Mouse (Mus musculus) brain, embryonic 14.5 days (tissue): ENCODE data around the gene Krt82.

Source experiments
- CTCF ChIP-seq: fragments of 200-500 bp; IDR thresholded peaks from 2 replicates; pipeline ENCODE4 v1.5.1; 2012; ENCODE audit warnings: inconsistent platforms, mild to moderate bottlenecking, moderate library complexity, borderline replicate concordance; ENCODE audit not compliant: insufficient read depth, insufficient read length; ENCODE audit errors: extremely low read depth
- POLR2A ChIP-seq: fragments of 200-500 bp; IDR thresholded peaks from 2 replicates; pipeline ENCODE4 v1.6.1; 2012; ENCODE audit warnings: mild to moderate bottlenecking, inconsistent platforms, borderline replicate concordance; ENCODE audit not compliant: poor library complexity, insufficient read depth, insufficient read length, severe bottlenecking; ENCODE audit errors: extremely low read depth

DNA sequence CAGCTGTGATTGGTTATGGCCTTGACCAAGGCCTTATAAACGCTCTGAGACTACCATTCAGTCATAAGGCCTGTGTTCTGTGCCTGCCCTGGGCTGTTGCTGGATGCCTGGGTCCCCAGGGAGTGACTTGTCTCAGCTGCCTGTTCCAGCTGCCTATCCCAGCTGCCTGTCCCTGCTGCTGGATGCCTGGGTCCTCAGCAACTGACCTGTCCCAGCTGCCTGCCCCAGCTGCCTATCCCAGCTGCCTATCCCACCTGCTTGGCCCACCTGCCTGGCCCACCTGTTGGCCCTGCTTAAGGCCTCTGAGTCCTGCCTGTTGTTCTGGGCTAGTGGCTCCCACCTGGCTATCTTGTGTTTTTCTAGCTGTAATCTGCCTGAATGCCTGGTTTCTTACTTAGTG, 56.3 kb downstream of the Krt82 start:
- TF ChIP-seq CTCF (no peak), POLR2A (no peak)
